Mouse (Mus musculus) stomach, postnatal 0 days (tissue): Measurements from ENCODE around the gene Gm5800. TPM values are rescaled to one million over a fixed set of nuclear protein-coding genes. Genes with fewer than 3 reads are reported as not detected.
"Not testable (repeated sequence)": the region's sequence is repeated elsewhere in the genome, so short reads cannot be mapped to it uniquely, and the experiment has no call there.

Source experiments
- ATAC-seq: fragments of 200-750 bp; cut with Nextera tagmentation; 2 replicates; pipeline ENCODE4 v1.8.0; 2017; ENCODE audit not compliant: low FRiP score, low TSS enrichment
- DNase-seq: peaks from one replicate; pipeline ENCODE4 v3.0.0-alpha.2; 2016; ENCODE audit warnings: low spot score
- H3K27ac ChIP-seq: fragments of 300-500 bp; sonication (generic); replicated peaks from 2 replicates; pipeline ENCODE4 v1.5.1; 2014; ENCODE audit warnings: mild to moderate bottlenecking, control low read depth
- H3K27me3 ChIP-seq: fragments of 300-500 bp; sonication (generic); 2 replicates; pipeline ENCODE4 v1.6.1; 2014; ENCODE audit warnings: low read length; ENCODE audit not compliant: control insufficient read depth, insufficient read depth
- H3K36me3 ChIP-seq: fragments of 300-500 bp; sonication (generic); 2 replicates; pipeline ENCODE4 v1.6.1; 2014; ENCODE audit warnings: low read length, mixed read lengths; ENCODE audit not compliant: control insufficient read depth, insufficient read depth
- H3K4me1 ChIP-seq: fragments of 300-500 bp; sonication (generic); replicated peaks from 2 replicates; pipeline ENCODE4 v1.6.1; 2014; ENCODE audit warnings: antibody characterized with exemption; ENCODE audit not compliant: control insufficient read depth, insufficient read depth
- H3K4me2 ChIP-seq: fragments of 300-500 bp; sonication (generic); replicated peaks from 2 replicates; pipeline ENCODE4 v1.6.1; 2014; ENCODE audit warnings: low read depth, mild to moderate bottlenecking, control low read depth, moderate library complexity
- H3K4me3 ChIP-seq: fragments of 300-500 bp; sonication (generic); 2 replicates; pipeline ENCODE4 v1.5.1; 2014; ENCODE audit warnings: low read depth, low read length, control low read depth
- H3K9ac ChIP-seq: fragments of 300-500 bp; sonication (generic); 2 replicates; pipeline ENCODE4 v1.6.1; 2014; ENCODE audit warnings: mild to moderate bottlenecking, low read length, control low read depth, mixed read lengths
- H3K9me3 ChIP-seq: fragments of 300-500 bp; sonication (generic); 2 replicates; pipeline ENCODE4 v1.6.1; 2016; ENCODE audit warnings: low read length; ENCODE audit not compliant: control insufficient read depth
- CTCF ChIP-seq: IDR thresholded peaks from 2 replicates; pipeline ENCODE4 v1.5.1; 2016; ENCODE audit warnings: antibody characterized with exemption, low read depth, mild to moderate bottlenecking, moderate library complexity
- EP300 ChIP-seq: optimal IDR thresholded peaks from 2 replicates; pipeline ENCODE3; 2016; ENCODE audit warnings: antibody characterized with exemption
- WGBS: fragments of 180-500 bp; shearing (Covaris S2); extraction: QIAGEN DNeasy Blood & Tissue Kit; methylation state at CpG from one replicate; pipeline ENCODE4 v1.1.7; 2014; 5-methylcytosine and 5-hydroxymethylcytosine counted together
- polyA plus RNA-seq: library from polyadenylated mRNA; unstranded; fragments of >200 nt; fragmentation: Nextera tagmentation; extraction: Ambion mirVana; gene quantifications from 2 replicates; pipeline ENCODE4 v1.2.1, GENCODE M21; 2015

The Gm5800 gene
- polyA plus RNA-seq, 1 experiment from 2014 or later = not detected

- DNase-seq (no peak), ATAC-seq (no peak)
- Histone ChIP-seq H3K36me3 (no peaks in the 10 kb centered on the region), H3K4me1 (no peaks in the 10 kb centered on the region), H3K27ac (no peak overlapping the region), H3K27me3 (peaks cover 2% of the 10 kb centered on the region; the same call in 1 of the 2 replicates), H3K9me3 (no peaks in the 10 kb centered on the region), H3K9ac (no peak overlapping the region), H3K4me2 (no peak overlapping the region), H3K4me3 (no peak overlapping the region)
- 27% methylated on average over 12 of the region's 12 CpGs for WGBS
- no peak for TF ChIP-seq CTCF
- TF ChIP-seq EP300 = no peak
These were observed 21.0 kb upstream of the Gm5800 start for GRCm38 (mm10) chr14:51737967-51738366.

DNA sequence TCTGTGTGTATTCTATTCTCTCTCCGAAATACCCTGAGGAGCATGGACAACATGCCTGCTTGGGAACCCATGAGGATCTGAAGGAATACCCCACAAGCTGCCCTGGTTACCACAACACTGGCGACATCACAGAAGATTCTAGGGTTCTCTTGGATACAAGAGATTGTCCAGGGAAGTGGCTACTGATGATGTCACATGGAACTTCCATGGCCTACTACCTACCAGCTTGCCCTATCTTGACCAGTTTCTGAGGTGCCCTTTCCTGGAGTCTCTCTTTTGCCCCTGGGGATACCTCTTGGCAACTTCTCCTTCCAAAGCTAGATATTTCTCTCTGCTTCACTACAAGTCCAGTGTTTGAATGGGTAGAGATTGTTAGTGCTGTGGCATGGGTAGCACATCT, 21.6 kb downstream of the Gm5800 start, which contains the start of gene Gm17079:
Gm17079 (minus strand) TSS at position 101 of the 400 bp plus-strand sequence.
- not testable (repeated sequence) for ATAC-seq, H3K36me3 ChIP-seq, DNase-seq, H3K27me3 ChIP-seq, H3K4me2 ChIP-seq, H3K9me3 ChIP-seq, H3K4me3 ChIP-seq, H3K9ac ChIP-seq, H3K27ac ChIP-seq, H3K4me1 ChIP-seq
- 100% methylated on average over 1 of the region's 2 CpGs for WGBS

GRCm38 (mm10) chr14:51677269-51677668, 39.7 kb downstream of the Gm5800 start:
- 89% methylated on average over 5 of the region's 5 CpGs for WGBS
- no peaks in the 10 kb centered on the region for H3K9me3 ChIP-seq
- DNase-seq = no peak
- TF ChIP-seq EP300 (no peak), CTCF (no peak)
- H3K4me3 ChIP-seq = no peak overlapping the region
- no peaks in the 10 kb centered on the region for H3K4me1 ChIP-seq
- no peak overlapping the region for H3K4me2 ChIP-seq
- no peak overlapping the region for H3K9ac ChIP-seq
- no peaks in the 10 kb centered on the region for H3K27me3 ChIP-seq
- ATAC-seq = no peak
- no peak overlapping the region for H3K27ac ChIP-seq
- H3K36me3 ChIP-seq = no peaks in the 10 kb centered on the region

Other genes with a start within 250 kb of the Gm5800 start
- not detected in 2 replicates for gene Gm5622, start 164.4 kb downstream of the Gm5800 start, polyA plus RNA-seq
- gene Gm17175, start 143.1 kb downstream of the Gm5800 start, polyA plus RNA-seq = not detected in 2 replicates
- not detected in 2 replicates for gene Gm17174, start 125.0 kb downstream of the Gm5800 start, polyA plus RNA-seq
- not detected in 2 replicates for gene Gm17078, start 105.9 kb downstream of the Gm5800 start, polyA plus RNA-seq
- gene Gm4181, start 81.5 kb downstream of the Gm5800 start, polyA plus RNA-seq = not detected in 2 replicates
- gene Gm17079, start 21.7 kb downstream of the Gm5800 start, polyA plus RNA-seq = not detected in 2 replicates
- not detected in 2 replicates for gene Ang4, start 56.4 kb upstream of the Gm5800 start, polyA plus RNA-seq
- not detected in 2 replicates for gene AY358078, start 82.9 kb upstream of the Gm5800 start, polyA plus RNA-seq
- gene Ear6, start 136.5 kb upstream of the Gm5800 start, polyA plus RNA-seq = not detected in 2 replicates
- gene Mettl17, start 167.7 kb upstream of the Gm5800 start, polyA plus RNA-seq = 22.7 and 24.0 TPM in 2 replicates
- gene Slc39a2, start 175.7 kb upstream of the Gm5800 start, polyA plus RNA-seq = 1.1 and 1.4 TPM in 2 replicates
- 71.6 and 79.4 TPM in 2 replicates for gene Ndrg2, start 197.0 kb upstream of the Gm5800 start, polyA plus RNA-seq
- gene Tppp2, start 201.2 kb upstream of the Gm5800 start, polyA plus RNA-seq = not detected in 2 replicates
- gene Rnase13, start 205.6 kb upstream of the Gm5800 start, polyA plus RNA-seq = 0.07 TPM in 1 of 2 replicates, not detected in the other